Mouse (Mus musculus) cortical plate, adult 2 months (tissue): ENCODE data around the gene Frrs1. TPM values are rescaled to one million over a fixed set of nuclear protein-coding genes. Genes with fewer than 3 reads are reported as not detected.

Experiments used
- H3K27ac ChIP-seq: fragments of 200-500 bp; 2 replicates; pipeline ENCODE4 v1.5.1; 2012; ENCODE audit warnings: low read length, control low read depth, inconsistent platforms; ENCODE audit not compliant: insufficient read depth
- H3K4me1 ChIP-seq: fragments of 200-500 bp; 2 replicates; pipeline ENCODE4 v1.6.1; 2011; ENCODE audit warnings: low read length; ENCODE audit not compliant: control insufficient read depth, insufficient read depth
- H3K4me3 ChIP-seq: fragments of 200-500 bp; 2 replicates; pipeline ENCODE4 v1.5.1; 2011; ENCODE audit warnings: mild to moderate bottlenecking, low read length, control low read depth; ENCODE audit not compliant: insufficient read depth
- CTCF ChIP-seq: fragments of 200-500 bp; IDR thresholded peaks from 2 replicates; pipeline ENCODE4 v1.5.1; 2011; ENCODE audit warnings: mild to moderate bottlenecking, control low read depth, low read length; ENCODE audit not compliant: insufficient read depth; ENCODE audit errors: extremely low read depth
- POLR2A ChIP-seq: fragments of 200-500 bp; IDR thresholded peaks from 2 replicates; pipeline ENCODE4 v1.6.1; 2011; ENCODE audit warnings: mild to moderate bottlenecking, low read length, control low read depth; ENCODE audit not compliant: insufficient read depth; ENCODE audit errors: extremely low read depth
- polyA plus RNA-seq: library from polyadenylated mRNA; depleted of rRNA; stranded (reverse); fragments of >200 nt; gene quantifications from 2 replicates; pipeline ENCODE4 v1.2.3, GENCODE M21; 2012

Gene Frrs1
- polyA plus RNA-seq, 1 experiment = 1.7 TPM

DNA sequence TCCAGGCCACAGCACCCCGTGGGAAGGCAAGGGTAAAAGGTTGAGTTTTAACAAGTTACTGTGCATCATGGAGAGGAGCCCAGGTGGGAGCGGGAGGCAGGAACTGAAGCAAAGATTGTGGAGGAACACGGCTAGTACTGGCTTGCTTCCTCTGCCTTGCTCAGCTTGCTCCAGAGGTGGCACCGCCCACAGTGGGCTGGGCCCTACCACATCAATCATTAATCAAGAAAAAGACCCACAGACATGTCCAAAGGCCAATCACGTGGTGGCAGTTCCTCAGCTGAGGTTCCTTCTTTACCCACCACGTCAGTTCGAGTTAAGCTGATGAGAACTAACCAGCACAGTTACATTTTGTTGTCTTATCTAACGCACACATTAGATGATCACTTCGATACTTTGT lies 33.6 kb downstream of the Frrs1 start:
- Histone ChIP-seq H3K4me1 (no peaks in the 10 kb centered on the region), H3K27ac (no peak overlapping the region), H3K4me3 (no peak overlapping the region)
- TF ChIP-seq POLR2A (no peak), CTCF (no peak)

- Histone ChIP-seq H3K4me3 (no peak overlapping the region), H3K27ac (peak overlapping the region; percentile 48; the same call in 1 of the 2 replicates), H3K4me1 (peaks cover 1% of the 10 kb centered on the region; the same call in 1 of the 2 replicates)
Observed at GRCm38 (mm10) chr3:116904158-116904557, 44.9 kb downstream of the Frrs1 start.

GRCm38 (mm10) chr3:116905898-116906297 lies 46.6 kb downstream of the Frrs1 start:
- peaks cover 1% of the 10 kb centered on the region; the same call in 1 of the 2 replicates for H3K4me1 ChIP-seq
- TF ChIP-seq CTCF (no peak), POLR2A (0 out of 2 replicates have a peak, but pooled peaks have one; percentile 11)
- peak overlapping the region; percentile 17; the same call in 1 of the 2 replicates for H3K27ac ChIP-seq
- H3K4me3 ChIP-seq = peak overlapping the region; percentile 12; the same call in 1 of the 2 replicates

More at GRCm38 (mm10) chr3:116904158-116904557, 44.9 kb downstream of the Frrs1 start:
- TF ChIP-seq POLR2A (no peak), CTCF (peak; percentile 91)

DNA sequence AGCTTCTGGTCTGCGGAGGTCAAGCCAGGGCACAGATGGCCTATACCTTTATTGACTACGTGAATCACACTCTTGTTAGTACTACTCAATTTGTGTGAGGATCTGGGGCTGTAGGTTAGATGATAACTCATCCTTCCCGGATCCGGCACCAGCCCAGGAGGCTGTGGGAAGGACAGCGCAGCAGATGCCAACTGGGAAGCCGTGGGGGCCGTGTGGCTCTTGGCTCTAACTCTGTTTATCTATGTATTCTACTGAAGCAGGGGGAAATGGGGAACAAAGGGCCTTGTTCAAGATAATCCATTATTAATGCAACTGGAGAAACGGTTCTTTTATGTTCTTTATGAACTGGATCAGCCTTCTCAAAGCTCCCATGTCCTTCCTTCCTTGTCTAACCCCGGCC lies 47.3 kb downstream of the Frrs1 start:
- peaks cover 1% of the 10 kb centered on the region; the same call in 1 of the 2 replicates for H3K4me1 ChIP-seq
- H3K4me3 ChIP-seq = no peak overlapping the region
- H3K27ac ChIP-seq = no peak overlapping the region
- no peak for TF ChIP-seq CTCF
- TF ChIP-seq POLR2A = no peak

GRCm38 (mm10) chr3:116914374-116914773 lies 55.1 kb downstream of the Frrs1 start:
- no peak for TF ChIP-seq POLR2A
- TF ChIP-seq CTCF = no peak
- no peak overlapping the region for H3K4me3 ChIP-seq
- H3K27ac ChIP-seq = no peak overlapping the region
- H3K4me1 ChIP-seq = no peaks in the 10 kb centered on the region

DNA sequence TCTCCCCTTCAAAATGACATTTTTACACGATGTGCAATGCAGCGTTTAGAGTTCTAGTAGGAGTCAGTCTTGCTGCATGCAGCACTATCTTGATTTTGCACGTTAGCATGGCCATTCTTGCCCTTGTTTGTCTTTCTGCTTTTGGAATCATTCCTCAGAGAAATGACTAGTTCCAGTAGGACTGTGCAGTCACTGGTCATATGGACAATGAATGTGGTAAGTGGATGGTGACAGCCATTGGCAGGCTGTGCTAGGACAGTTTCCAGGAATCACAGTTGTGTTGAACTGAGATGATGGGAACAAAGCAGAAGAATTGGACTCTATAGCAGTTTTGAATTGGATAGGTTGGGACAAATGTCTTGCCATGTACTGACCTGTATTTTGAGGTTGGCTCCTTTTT lies 55.7 kb downstream of the Frrs1 start:
- Histone ChIP-seq H3K4me3 (no peak overlapping the region), H3K27ac (no peak overlapping the region), H3K4me1 (no peaks in the 10 kb centered on the region)
- no peak for TF ChIP-seq CTCF
- no peak for TF ChIP-seq POLR2A

- Histone ChIP-seq H3K27ac (no peak overlapping the region), H3K4me1 (no peaks in the 10 kb centered on the region), H3K4me3 (no peak overlapping the region)
- TF ChIP-seq POLR2A (no peak), CTCF (no peak)
Observed at GRCm38 (mm10) chr3:116917016-116917415, 57.8 kb downstream of the Frrs1 start.

DNA sequence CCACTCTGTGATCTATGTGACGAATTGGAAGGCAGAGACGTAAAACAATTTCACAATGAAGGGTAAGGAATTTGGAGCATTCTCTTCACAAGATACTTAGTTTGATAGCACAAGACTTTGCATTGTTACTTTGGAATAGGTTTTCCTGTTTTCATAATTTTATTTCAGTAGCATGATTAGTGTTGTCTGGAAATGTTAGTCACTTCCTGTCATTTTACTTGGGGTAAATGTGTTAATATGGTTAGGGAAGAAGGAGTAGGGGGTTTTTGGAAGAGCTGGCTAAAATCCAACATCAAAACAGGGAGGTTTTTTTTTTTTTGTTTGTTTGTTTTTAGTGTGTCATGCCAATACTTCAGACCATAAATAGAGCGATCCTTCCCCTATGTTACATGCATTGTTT lies 62.3 kb downstream of the Frrs1 start:
- no peak for TF ChIP-seq POLR2A
- no peak for TF ChIP-seq CTCF
- no peak overlapping the region for H3K4me3 ChIP-seq
- H3K4me1 ChIP-seq = no peaks in the 10 kb centered on the region
- H3K27ac ChIP-seq = no peak overlapping the region

DNA sequence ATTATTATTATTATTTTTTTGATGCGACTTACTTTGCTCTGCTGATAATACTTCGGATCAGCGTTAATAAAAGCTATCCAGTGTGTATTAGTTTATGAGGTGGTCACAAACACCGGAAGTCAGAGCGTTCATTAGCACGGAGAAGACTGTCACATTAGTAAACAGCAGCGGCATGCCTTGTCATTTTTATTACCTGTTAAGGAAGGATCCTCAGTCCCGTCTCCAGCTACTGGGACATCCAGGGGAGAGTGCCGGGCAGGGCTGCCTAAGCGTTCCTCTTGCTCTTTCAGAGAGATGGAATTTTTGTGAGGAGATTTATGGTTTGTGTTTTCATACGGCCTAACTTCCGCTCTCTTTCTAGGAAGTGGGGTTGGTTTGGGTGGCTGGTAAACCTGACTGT lies 63.8 kb downstream of the Frrs1 start:
- TF ChIP-seq POLR2A (no peak), CTCF (no peak)
- H3K4me1 ChIP-seq = no peaks in the 10 kb centered on the region
- H3K4me3 ChIP-seq = no peak overlapping the region
- no peak overlapping the region for H3K27ac ChIP-seq

- no peaks in the 10 kb centered on the region for H3K4me1 ChIP-seq
- H3K4me3 ChIP-seq = no peak overlapping the region
- TF ChIP-seq CTCF = no peak
- H3K27ac ChIP-seq = no peak overlapping the region
Observed at GRCm38 (mm10) chr3:116928994-116929393, 69.7 kb downstream of the Frrs1 start.

DNA sequence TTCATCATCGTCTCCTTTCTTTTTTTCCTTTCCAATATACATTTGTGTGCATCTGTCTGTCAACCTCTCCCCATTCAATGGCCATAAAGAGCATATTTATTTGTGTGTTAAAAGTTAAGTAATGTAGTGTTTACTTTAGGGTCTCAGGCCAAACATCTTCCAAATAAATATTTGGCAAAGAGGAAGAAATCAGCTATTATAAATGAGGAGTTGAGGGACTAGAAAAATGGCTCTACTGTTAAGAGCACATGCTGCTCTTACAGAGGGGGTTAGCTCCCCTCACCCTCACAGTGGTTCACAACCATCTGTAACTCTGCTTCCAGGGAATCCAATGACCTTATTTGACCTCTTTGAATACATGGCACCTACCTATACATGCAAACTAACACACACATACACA lies 73.9 kb downstream of the Frrs1 start:
- no peak for TF ChIP-seq POLR2A
- no peak for TF ChIP-seq CTCF
- Histone ChIP-seq H3K4me3 (no peak overlapping the region), H3K4me1 (no peaks in the 10 kb centered on the region), H3K27ac (no peak overlapping the region)
